Mouse (Mus musculus) myocyte (in vitro differentiated cells): ENCODE measurements around the gene Rbm44. TPM values are rescaled to one million over a fixed set of nuclear protein-coding genes. Genes with fewer than 3 reads are reported as not detected.

ENCODE experiments used
- H3K27me3 ChIP-seq: one replicate; pipeline ENCODE4 v1.6.1; 2011; ENCODE audit not compliant: control insufficient read depth, insufficient read depth, insufficient read length
- H3K36me3 ChIP-seq: one replicate; pipeline ENCODE4 v1.6.1; 2011; ENCODE audit not compliant: control insufficient read depth, insufficient read depth
- H3K4me2 ChIP-seq: one replicate; pipeline ENCODE4 v1.6.1; 2011; ENCODE audit warnings: low read depth, control low read depth
- H3K4me3 ChIP-seq: one replicate; pipeline ENCODE4 v1.5.1; 2011; ENCODE audit warnings: mild to moderate bottlenecking, control low read depth, moderate library complexity
- H3K79me2 ChIP-seq: one replicate; pipeline ENCODE4 v1.6.1; 2011; ENCODE audit not compliant: control insufficient read depth, insufficient read depth
- H3ac ChIP-seq: one replicate; pipeline ENCODE4 v1.6.1; 2011; ENCODE audit not compliant: control insufficient read depth, insufficient read length
- CEBPB ChIP-seq: IDR thresholded peaks from 2 replicates; pipeline ENCODE4 v1.6.1; 2011; ENCODE audit warnings: mild to moderate bottlenecking, moderate library complexity; ENCODE audit not compliant: poor library complexity, insufficient read depth, severe bottlenecking
- E2F4 ChIP-seq: IDR thresholded peaks from one replicate; pipeline ENCODE4 v1.6.1; 2011; ENCODE audit warnings: mild to moderate bottlenecking, control low read depth, moderate library complexity; ENCODE audit not compliant: insufficient read depth
- MAX ChIP-seq: IDR thresholded peaks from one replicate; pipeline ENCODE4 v1.6.1; 2011; ENCODE audit warnings: low read depth, mild to moderate bottlenecking, control low read depth
- MYOD1 ChIP-seq, 3 experiments: IDR thresholded peaks; one replicate each; pipeline ENCODE4 v1.6.1; 2011; ENCODE audit warnings: control low read depth in 2 of 3, low read depth in 2 of 3, mild to moderate bottlenecking in 2 of 3, moderate library complexity in 1 of 3; ENCODE audit not compliant: insufficient read length in 2 of 3, control insufficient read depth in 1 of 3
- MYOG ChIP-seq, 3 experiments: IDR thresholded peaks; one replicate each; pipeline ENCODE4 v1.6.1; 2011; ENCODE audit warnings: control low read depth in 2 of 3, low read depth in 2 of 3, mild to moderate bottlenecking in 2 of 3; ENCODE audit not compliant: insufficient read length in 2 of 3, control insufficient read depth in 1 of 3, insufficient read depth in 1 of 3
- POLR2A ChIP-seq: IDR thresholded peaks from one replicate; pipeline ENCODE4 v1.6.1; 2011; ENCODE audit warnings: low read depth, mild to moderate bottlenecking, control low read depth, moderate library complexity; ENCODE audit not compliant: insufficient read length
- POLR2AphosphoS2 ChIP-seq: IDR thresholded peaks from one replicate; pipeline ENCODE4 v1.6.1; 2011; ENCODE audit warnings: low read depth, control low read depth; ENCODE audit not compliant: insufficient read length
- REST ChIP-seq: IDR thresholded peaks from one replicate; pipeline ENCODE4 v1.6.1; 2011; ENCODE audit warnings: mild to moderate bottlenecking, control low read depth, moderate library complexity; ENCODE audit not compliant: insufficient read depth, insufficient read length
- SRF ChIP-seq: IDR thresholded peaks from one replicate; pipeline ENCODE4 v1.6.1; 2011; ENCODE audit warnings: low read depth; ENCODE audit not compliant: control insufficient read depth, insufficient read length
- TCF12 ChIP-seq: IDR thresholded peaks from one replicate; pipeline ENCODE4 v1.6.1; 2011; ENCODE audit warnings: mild to moderate bottlenecking, control low read depth; ENCODE audit not compliant: poor library complexity, insufficient read depth, severe bottlenecking
- TCF3 ChIP-seq: IDR thresholded peaks from one replicate; pipeline ENCODE4 v1.6.1; 2011; ENCODE audit warnings: low read depth, control low read depth; ENCODE audit not compliant: insufficient read length
- USF1 ChIP-seq: IDR thresholded peaks from one replicate; pipeline ENCODE4 v1.6.1; 2011; ENCODE audit warnings: low read depth, mild to moderate bottlenecking, control low read depth, moderate library complexity
- polyA plus RNA-seq: library from polyadenylated mRNA; unstranded; fragments of >200 nt; fragmentation: generic; extraction: Trizol; gene quantifications from one replicate; pipeline ENCODE4 v1.2.1, GENCODE M21; 2012; ENCODE audit warnings: missing spikeins

Rbm44 gene
- polyA plus RNA-seq, 1 experiment, result not detected

DNA sequence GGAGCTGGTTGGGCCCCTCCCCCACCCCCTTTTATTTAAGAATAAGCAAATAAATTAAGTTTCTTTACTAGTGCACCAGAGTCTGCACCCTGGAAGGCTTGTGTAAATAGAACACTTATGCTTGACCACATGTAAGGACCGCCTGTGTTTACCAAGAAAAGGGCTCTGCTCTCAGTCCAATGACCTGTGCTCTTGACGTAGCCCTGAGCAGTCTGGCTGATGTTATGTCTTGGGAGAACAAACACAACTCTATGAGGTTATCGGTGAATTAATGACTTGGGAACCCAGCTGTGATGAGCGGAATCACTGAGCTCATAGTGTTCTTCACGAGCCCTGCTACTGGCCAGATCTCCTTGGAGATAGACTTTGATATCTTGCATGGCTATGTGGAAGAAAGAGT lies 36.4 kb downstream of the Rbm44 start:
- H3K36me3 ChIP-seq, result no peaks in the 10 kb centered on the region
- no peak overlapping the region for H3K4me2 ChIP-seq
- H3K27me3 ChIP-seq, result no peaks in the 10 kb centered on the region
- no peak overlapping the region for H3K4me3 ChIP-seq
- no peaks in the 10 kb centered on the region for H3K79me2 ChIP-seq
- no peak for TF ChIP-seq POLR2A
- no peak overlapping the region for H3ac ChIP-seq

DNA sequence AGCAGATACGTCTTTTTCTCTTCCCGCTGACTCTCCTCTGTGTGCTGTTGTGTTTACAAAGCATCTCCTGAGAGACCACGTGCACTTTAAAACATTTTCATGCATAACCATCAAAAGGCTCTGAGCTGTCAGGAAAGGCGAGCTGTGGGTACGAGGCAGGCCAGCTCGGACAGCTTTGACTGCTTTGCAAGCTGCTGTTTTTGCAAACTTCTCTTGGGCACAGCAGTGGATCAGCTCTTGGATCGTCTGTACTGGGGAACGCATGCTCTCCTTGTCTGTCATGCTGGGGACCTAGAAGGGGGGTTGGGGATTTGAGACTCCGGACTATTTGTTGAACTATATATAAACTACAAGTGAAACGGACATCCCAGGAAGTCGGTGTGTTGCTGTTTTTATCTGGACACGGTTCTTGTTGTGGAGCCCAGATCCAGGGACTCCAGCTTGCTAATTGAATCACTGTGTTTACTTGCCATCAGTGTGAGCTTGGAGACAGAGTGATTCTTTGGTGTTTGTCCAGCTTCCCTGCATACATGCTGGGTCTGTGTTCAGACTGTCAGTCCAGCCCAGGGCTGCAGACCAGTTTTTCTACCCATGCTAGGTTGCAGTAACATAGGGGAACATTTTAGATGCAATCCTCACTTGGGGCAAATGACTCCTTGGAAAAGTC lies 37.0 kb downstream of the Rbm44 start:
- Histone ChIP-seq H3ac (no peak overlapping the region), H3K27me3 (no peaks in the 10 kb centered on the region), H3K79me2 (no peaks in the 10 kb centered on the region), H3K4me3 (no peak overlapping the region), H3K36me3 (no peaks in the 10 kb centered on the region), H3K4me2 (no peak overlapping the region)
- TF ChIP-seq MYOG (IDR thresholded peaks at IDR 0.05; ENCODE audit: control insufficient read depth in 1 of 3, insufficient read depth in 1 of 3, insufficient read length in 2 of 3, low read depth in 2 of 3), result no peak

DNA sequence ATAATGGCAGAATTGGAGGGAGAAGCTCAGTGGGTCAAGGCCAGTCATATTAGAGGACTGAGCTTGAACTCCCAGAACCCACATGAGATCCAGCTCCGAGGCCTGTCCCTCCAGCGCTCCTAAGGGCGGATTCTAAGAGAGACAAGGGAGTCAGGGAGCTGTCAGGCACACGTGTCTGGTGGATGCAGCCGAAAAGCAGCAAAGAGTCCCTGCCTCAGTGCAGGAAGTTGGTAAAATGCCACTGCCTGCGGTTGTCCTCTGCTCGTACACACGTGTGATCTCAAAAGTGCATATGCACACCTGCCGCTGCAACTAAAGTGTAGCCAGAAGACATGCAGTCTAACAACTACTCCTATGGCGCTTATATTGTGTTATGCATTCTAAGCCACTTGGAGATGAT lies 38.4 kb downstream of the Rbm44 start:
- no peak overlapping the region for H3ac ChIP-seq
- H3K36me3 ChIP-seq, result no peaks in the 10 kb centered on the region
- H3K79me2 ChIP-seq, result no peaks in the 10 kb centered on the region
- H3K4me2 ChIP-seq, result no peak overlapping the region
- H3K27me3 ChIP-seq, result no peaks in the 10 kb centered on the region
- H3K4me3 ChIP-seq, result no peak overlapping the region
- TF ChIP-seq MYOG (IDR thresholded peaks at IDR 0.05; ENCODE audit: control insufficient read depth in 1 of 3, insufficient read depth in 1 of 3, insufficient read length in 2 of 3, low read depth in 2 of 3) (no peak), REST (no peak), POLR2AphosphoS2 (no peak)

DNA sequence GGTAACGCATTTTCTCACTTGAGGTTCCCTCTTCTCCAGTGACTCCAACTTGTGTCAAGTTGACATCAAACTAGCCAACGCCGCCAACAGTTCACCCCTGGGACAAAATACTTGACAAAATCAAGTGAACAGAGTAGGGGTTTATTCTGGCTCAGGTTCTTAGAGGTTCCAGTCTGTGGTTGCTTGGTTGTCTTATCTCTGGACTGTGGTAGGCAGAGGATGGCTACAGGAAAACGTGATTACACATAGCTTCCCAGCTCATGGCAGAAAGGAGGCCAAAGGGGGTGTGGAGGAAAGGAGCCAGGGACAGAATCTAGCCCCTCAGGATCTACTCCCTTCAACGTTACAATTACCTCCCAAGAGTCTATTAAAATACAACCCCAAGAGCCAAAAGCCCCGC lies 41.8 kb downstream of the Rbm44 start:
- TF ChIP-seq E2F4 (no peak), MYOD1 (IDR thresholded peaks at IDR 0.05; ENCODE audit: control insufficient read depth in 1 of 3, insufficient read length in 2 of 3, low read depth in 2 of 3) (no peak), CEBPB (no peak)
- Histone ChIP-seq H3K4me2 (no peak overlapping the region), H3K27me3 (no peaks in the 10 kb centered on the region), H3K79me2 (no peaks in the 10 kb centered on the region), H3K36me3 (no peaks in the 10 kb centered on the region), H3ac (no peak overlapping the region), H3K4me3 (no peak overlapping the region)

DNA sequence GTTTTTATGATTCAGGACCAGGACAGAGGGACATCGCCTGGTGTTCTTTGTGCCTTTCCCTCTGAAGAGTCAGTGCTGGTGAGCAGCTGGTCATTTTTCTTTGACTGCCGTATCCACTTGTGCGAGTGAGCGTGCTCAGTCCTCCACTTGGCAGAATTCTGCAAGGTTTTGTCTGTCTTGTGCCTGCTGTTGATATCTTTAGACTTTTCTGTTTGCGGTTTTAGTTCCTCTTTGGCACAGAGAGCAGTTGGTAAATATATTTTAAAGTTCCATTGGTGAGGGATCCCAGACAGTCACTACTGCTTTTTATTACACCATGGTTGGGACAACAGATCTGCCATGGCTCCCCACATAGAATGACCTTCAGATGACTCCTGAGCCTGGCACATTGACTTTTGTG lies 42.4 kb downstream of the Rbm44 start:
- H3K79me2 ChIP-seq, result no peaks in the 10 kb centered on the region
- no peak overlapping the region for H3K4me3 ChIP-seq
- H3ac ChIP-seq, result no peak overlapping the region
- no peaks in the 10 kb centered on the region for H3K27me3 ChIP-seq
- no peaks in the 10 kb centered on the region for H3K36me3 ChIP-seq
- no peak for TF ChIP-seq REST
- no peak for TF ChIP-seq POLR2AphosphoS2
- no peak for TF ChIP-seq TCF12
- no peak for TF ChIP-seq MYOD1 (IDR thresholded peaks at IDR 0.05; ENCODE audit: control insufficient read depth in 1 of 3, insufficient read length in 2 of 3, low read depth in 2 of 3)
- no peak for TF ChIP-seq SRF
- no peak for TF ChIP-seq MAX
- no peak for TF ChIP-seq E2F4
- no peak for TF ChIP-seq POLR2A
- TF ChIP-seq CEBPB, result no peak
- no peak for TF ChIP-seq TCF3
- no peak for TF ChIP-seq USF1
- no peak overlapping the region for H3K4me2 ChIP-seq

DNA sequence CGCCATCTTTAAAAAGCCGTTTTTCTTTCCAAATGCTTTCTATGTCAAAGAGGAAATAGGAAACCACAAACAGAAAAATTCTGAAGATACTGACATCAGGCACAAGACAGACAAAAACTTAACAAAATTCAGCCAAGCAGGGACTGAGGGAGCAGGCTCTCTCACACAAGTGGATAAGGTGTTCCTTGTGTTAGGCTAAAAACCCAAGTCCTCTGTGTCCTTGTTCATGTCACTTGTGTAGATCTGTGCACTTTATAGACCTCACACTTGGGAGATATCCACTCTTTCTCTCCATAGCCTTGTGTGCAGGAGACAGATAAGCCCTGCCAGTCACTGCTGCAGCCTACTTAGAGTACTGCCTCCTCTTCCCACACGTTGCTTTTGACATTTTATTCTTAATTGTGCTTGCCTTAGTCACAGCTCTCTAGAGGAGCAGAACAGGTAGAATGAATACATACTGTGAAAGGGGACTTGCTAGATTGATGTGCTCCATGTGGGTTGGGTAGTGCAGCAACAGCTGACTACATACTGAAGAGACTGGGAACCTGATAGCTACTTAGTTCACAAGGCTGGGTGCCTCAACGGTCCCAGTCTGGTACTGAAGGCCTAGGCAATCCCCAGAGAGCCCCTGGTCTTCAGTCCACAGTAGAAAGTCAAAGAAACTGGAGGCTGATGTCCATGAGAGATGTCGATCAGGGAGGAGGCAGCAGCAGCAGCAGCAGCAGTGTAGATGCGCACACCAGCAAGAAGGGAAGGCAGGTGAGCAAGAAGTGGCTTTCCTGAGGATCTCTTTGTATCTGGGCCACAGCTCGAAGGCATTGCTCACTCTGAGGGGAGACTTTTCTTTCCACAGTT lies 43.1 kb downstream of the Rbm44 start:
- Histone ChIP-seq H3K4me3 (no peak overlapping the region), H3K79me2 (no peaks in the 10 kb centered on the region), H3ac (no peak overlapping the region), H3K27me3 (no peaks in the 10 kb centered on the region), H3K4me2 (no peak overlapping the region), H3K36me3 (no peaks in the 10 kb centered on the region)
- no peak for TF ChIP-seq REST
- TF ChIP-seq CEBPB, result no peak
- TF ChIP-seq POLR2AphosphoS2, result no peak
- TF ChIP-seq SRF, result no peak
- TF ChIP-seq TCF12, result no peak
- TF ChIP-seq E2F4, result no peak
- no peak for TF ChIP-seq TCF3
- TF ChIP-seq MYOD1 (IDR thresholded peaks at IDR 0.05; ENCODE audit: control insufficient read depth in 1 of 3, insufficient read length in 2 of 3, low read depth in 2 of 3), result no peak
- no peak for TF ChIP-seq POLR2A
- TF ChIP-seq MYOG (IDR thresholded peaks at IDR 0.05; ENCODE audit: control insufficient read depth in 1 of 3, insufficient read depth in 1 of 3, insufficient read length in 2 of 3, low read depth in 2 of 3), result no peak
- no peak for TF ChIP-seq USF1
